Mouse (Mus musculus) heart, embryonic 15.5 days (tissue): ENCODE data around the gene Zfp184. TPM values are rescaled to one million over a fixed set of nuclear protein-coding genes. Genes with fewer than 3 reads are reported as not detected.
A peak's percentile ranks its signal among the peaks of the same experiment; 100 is the strongest.

Experiments used
- ATAC-seq: fragments of 200-750 bp; cut with Nextera tagmentation; replicated peaks from 2 replicates; pipeline ENCODE4 v1.8.0; 2017; ENCODE audit warnings: low read depth, moderate TSS enrichment; ENCODE audit not compliant: insufficient number of reproducible peaks, insufficient read depth, low FRiP score
- H3K27ac ChIP-seq: fragments of 300-500 bp; sonication (generic); 2 replicates; pipeline ENCODE4 v1.5.1; 2015; ENCODE audit warnings: mild to moderate bottlenecking, inconsistent platforms
- H3K27me3 ChIP-seq: fragments of 300-500 bp; sonication (generic); 2 replicates; pipeline ENCODE4 v1.6.1; 2015; ENCODE audit warnings: inconsistent platforms
- H3K36me3 ChIP-seq: fragments of 300-500 bp; sonication (generic); 2 replicates; pipeline ENCODE4 v1.6.1; 2015; ENCODE audit warnings: mild to moderate bottlenecking, inconsistent platforms
- H3K4me1 ChIP-seq: fragments of 300-500 bp; sonication (generic); replicated peaks from 2 replicates; pipeline ENCODE4 v1.6.1; 2015; ENCODE audit warnings: inconsistent platforms
- H3K4me2 ChIP-seq: fragments of 300-500 bp; sonication (generic); 2 replicates; pipeline ENCODE4 v1.6.1; 2015; ENCODE audit warnings: inconsistent platforms, mild to moderate bottlenecking, moderate library complexity
- H3K4me3 ChIP-seq: fragments of 300-500 bp; sonication (generic); 2 replicates; pipeline ENCODE4 v1.5.1; 2015; ENCODE audit warnings: mild to moderate bottlenecking, inconsistent platforms
- H3K9ac ChIP-seq: fragments of 300-500 bp; sonication (generic); 2 replicates; pipeline ENCODE4 v1.6.1; 2015; ENCODE audit warnings: mild to moderate bottlenecking, inconsistent platforms
- H3K9me3 ChIP-seq: fragments of 300-500 bp; sonication (generic); replicated peaks from 2 replicates; pipeline ENCODE4 v1.6.1; 2016; ENCODE audit warnings: inconsistent platforms
- WGBS: fragments of 180-500 bp; shearing (Covaris S2); methylation state at CpG from one replicate; pipeline ENCODE4 v1.1.7; 2015; ENCODE audit warnings: mixed read lengths; 5-methylcytosine and 5-hydroxymethylcytosine counted together
- polyA plus RNA-seq: library from polyadenylated mRNA; unstranded; fragments of >200 nt; fragmentation: Nextera tagmentation; extraction: Ambion mirVana; gene quantifications from 2 replicates; pipeline ENCODE4 v1.2.1, GENCODE M21; 2015

The Zfp184 gene
- polyA plus RNA-seq, 1 experiment from 2014 or later = 3.8 TPM

DNA sequence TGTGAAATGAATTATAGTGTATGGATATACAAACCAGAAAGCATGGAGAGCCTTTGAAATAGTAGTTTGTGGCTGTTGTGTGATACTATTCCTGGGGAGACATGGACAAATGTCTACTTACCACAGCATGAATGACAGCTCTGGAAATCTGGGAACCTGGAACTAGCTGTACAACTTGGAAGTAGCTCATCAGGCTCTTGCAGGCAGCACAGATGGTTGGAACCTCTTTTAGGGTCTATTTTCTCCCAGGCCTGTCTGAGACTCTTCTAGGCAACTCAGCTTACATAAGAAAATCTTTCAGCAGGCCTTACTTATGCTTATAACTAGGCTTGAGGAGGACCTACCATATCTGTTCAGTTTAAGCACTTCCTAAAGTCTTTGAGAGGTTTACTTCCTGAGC, 21.5 kb upstream of the Zfp184 start:
- H3K27me3 ChIP-seq = no peaks in the 10 kb centered on the region
- no peak overlapping the region for H3K4me2 ChIP-seq
- H3K36me3 ChIP-seq = no peaks in the 10 kb centered on the region
- H3K27ac ChIP-seq = no peak overlapping the region
- no peak overlapping the region for H3K4me3 ChIP-seq
- peaks cover 2% of the 10 kb centered on the region; the same call in 1 of the 2 replicates for H3K4me1 ChIP-seq
- no peak for ATAC-seq
- no peaks in the 10 kb centered on the region for H3K9me3 ChIP-seq
- no peak overlapping the region for H3K9ac ChIP-seq

DNA sequence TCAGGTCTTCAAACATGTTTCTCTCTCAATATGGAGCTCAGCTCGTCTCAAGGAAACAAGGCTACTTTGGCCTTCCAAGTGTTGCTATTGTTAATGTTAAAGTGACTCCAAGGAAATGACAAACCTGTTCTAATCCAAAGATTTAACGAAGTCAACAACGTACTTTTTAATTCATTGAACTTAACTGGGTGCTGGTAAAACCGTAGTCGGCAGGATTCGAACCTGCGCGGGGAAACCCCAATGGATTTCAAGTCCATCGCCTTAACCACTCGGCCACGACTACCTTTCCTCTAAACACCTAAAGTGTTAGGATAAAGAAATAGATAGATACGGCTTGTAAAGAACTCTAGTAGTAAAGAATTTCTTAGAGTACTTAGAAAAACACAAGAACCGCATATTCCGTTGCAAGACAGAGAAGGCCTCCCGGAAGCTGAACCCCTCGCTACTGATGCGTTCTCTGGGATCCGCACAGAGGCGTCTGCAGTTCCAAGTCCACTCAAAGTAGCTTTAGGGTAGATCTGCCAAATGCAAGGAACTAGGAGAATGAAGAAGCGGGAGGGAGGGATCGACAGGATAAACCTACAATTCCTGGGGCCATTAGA, 20.1 kb upstream of the Zfp184 start:
- no peaks in the 10 kb centered on the region for H3K9me3 ChIP-seq
- H3K27me3 ChIP-seq = no peaks in the 10 kb centered on the region
- ATAC-seq = no peak
- no peaks in the 10 kb centered on the region for H3K36me3 ChIP-seq
- 0 out of 2 replicates have a peak, but pooled peaks cover 2% of the 10 kb centered on the region for H3K4me1 ChIP-seq
- H3K4me3 ChIP-seq = peak overlapping the region; percentile 13; the same call in 1 of the 2 replicates
- no peak overlapping the region for H3K9ac ChIP-seq
- H3K27ac ChIP-seq = no peak overlapping the region
- H3K4me2 ChIP-seq = peak overlapping the region; percentile 19; the same call in 1 of the 2 replicates
- 13% methylated on average over 21 of the region's 21 CpGs for WGBS

DNA sequence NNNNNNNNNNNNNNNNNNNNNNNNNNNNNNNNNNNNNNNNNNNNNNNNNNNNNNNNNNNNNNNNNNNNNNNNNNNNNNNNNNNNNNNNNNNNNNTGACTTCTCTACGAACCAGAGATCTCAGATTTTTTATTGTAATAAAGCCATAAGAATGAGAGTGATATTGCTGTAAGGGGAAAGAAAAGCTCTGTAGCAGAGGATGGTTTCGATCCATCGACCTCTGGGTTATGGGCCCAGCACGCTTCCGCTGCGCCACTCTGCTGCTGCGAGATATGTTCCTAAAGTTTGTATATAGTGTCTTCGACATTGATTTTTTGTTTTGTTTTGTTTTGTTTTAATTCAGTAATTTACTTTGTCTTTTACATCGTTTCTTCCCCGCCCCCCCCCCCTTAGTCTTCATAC, 13.9 kb upstream of the Zfp184 start:
- ATAC-seq = no peak
- H3K9me3 ChIP-seq = no peaks in the 10 kb centered on the region
- 0 out of 2 replicates have a peak, but pooled peaks cover 2% of the 10 kb centered on the region for H3K4me1 ChIP-seq
- no peak overlapping the region for H3K9ac ChIP-seq
- 26% methylated on average over 10 of the region's 10 CpGs for WGBS
- no peak overlapping the region for H3K4me2 ChIP-seq
- no peak overlapping the region for H3K27ac ChIP-seq
- no peak overlapping the region for H3K4me3 ChIP-seq
- no peaks in the 10 kb centered on the region for H3K36me3 ChIP-seq
- H3K27me3 ChIP-seq = no peaks in the 10 kb centered on the region

DNA sequence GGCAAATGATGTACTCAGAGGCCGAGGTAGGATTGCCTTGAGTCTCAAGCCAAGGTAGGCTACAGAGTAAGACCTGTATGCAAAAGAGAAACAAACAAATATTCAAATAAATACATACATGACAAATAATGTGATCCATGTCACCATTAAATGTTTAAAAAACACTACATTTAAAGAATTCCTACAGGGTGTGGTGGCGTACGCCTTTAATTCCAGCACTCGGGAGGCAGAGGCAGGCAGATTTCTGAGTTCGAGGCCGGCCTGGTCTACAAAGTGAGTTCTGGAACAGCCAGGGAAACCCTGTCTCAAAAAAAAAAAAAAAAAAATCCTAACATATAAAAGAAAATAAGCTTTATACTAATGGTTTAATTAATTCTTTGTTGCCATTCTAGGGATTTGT, 13.2 kb upstream of the Zfp184 start:
- Histone ChIP-seq H3K9me3 (no peaks in the 10 kb centered on the region), H3K4me1 (0 out of 2 replicates have a peak, but pooled peaks cover 2% of the 10 kb centered on the region), H3K4me2 (no peak overlapping the region), H3K9ac (no peak overlapping the region), H3K27me3 (no peaks in the 10 kb centered on the region), H3K27ac (no peak overlapping the region), H3K4me3 (no peak overlapping the region), H3K36me3 (no peaks in the 10 kb centered on the region)
- ATAC-seq = no peak
- WGBS = 59% methylated on average over 6 of the region's 6 CpGs

DNA sequence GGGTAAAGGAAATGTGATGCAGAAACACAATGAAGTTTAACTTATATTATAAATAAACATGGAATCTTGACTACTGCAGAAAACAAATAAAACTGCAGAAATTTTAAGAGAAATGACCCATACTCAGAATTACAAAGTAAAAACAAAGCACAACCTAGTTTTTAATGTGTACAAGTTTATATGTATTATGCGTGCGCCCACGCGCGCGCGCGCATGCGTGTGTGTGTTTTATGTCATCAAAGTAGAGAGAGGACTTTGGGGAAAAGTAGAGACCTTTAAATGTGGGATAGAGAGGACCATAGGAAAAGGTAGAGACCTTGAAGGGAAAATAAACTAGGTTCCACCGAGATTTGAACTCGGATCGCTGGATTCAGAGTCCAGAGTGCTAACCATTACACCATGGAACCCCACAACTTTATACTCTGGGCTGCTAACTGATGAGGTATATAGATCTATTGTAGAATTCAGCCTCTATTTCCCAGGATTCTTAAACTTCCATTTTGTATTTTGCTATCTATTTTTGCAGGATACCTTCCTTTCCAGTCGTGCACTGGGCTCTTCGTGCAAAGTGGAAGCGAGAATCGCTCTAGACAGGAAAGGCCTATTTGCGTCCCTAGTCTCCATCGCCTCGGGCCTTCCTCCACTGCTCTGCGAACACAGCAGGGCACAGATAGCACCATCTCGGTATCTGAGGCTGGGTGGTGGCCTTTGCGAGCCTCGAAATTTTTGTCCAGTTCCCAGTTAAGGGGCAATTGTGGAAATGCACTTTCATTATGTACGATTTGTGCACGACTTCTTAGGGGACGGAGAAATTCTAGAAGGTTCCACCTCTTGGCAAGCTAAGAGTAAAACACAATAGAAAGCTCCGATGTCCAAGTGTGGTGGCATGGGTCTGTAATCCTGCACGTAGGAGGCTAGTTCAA, 11.0 kb upstream of the Zfp184 start:
- H3K27ac ChIP-seq = no peak overlapping the region

DNA sequence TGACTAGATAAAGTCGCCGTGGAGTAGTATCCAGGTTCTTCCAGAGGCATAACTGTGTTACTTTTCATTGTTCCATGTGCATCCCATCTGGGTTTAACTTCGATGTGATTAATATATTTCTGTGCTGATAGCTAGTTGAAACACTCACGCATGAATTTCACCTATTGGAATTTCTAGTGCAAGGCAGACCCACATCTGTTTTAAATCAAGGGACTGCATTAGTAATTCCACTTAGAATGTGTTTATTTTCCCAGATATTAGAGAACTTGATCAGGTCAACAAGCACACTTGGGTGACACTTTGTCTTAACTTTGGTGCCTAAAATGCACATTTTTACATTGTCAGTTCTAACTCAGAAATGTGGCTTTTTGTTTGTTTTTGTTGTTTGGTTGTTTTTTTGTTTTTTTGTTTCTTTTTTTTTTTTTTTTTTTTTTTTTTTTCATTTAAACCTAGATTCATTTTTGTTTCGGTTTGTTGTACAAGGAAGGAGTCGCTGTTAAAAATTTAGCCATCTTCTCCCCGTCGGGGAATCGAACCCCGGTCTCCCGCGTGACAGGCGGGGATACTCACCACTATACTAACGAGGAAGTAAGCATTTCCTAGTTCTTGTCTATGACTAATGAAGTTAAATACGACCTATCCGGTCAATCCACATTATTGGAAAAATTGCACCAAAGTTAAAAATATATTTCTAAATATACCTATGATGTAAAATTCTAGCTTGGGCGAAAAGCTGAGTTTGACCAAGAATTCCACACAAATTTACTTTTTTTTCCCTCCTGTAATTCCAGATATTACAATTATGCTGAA, 9.7 kb upstream of the Zfp184 start:
- Histone ChIP-seq H3K9ac (no peak overlapping the region), H3K27me3 (no peaks in the 10 kb centered on the region), H3K4me1 (0 out of 2 replicates have a peak, but pooled peaks cover 2% of the 10 kb centered on the region), H3K27ac (no peak overlapping the region), H3K4me2 (no peak overlapping the region; the same call in 1 of the 2 replicates), H3K36me3 (no peaks in the 10 kb centered on the region), H3K9me3 (no peaks in the 10 kb centered on the region), H3K4me3 (no peak overlapping the region)
- WGBS = 15% methylated on average over 17 of the region's 17 CpGs
- ATAC-seq = no peak

More for the DNA sequence above, 11.0 kb upstream of the Zfp184 start:
- H3K9ac ChIP-seq = no peak overlapping the region
- H3K4me2 ChIP-seq = peak overlapping the region; percentile 42
- peak overlapping the region; percentile 21; the same call in 1 of the 2 replicates for H3K4me3 ChIP-seq
- H3K27me3 ChIP-seq = no peaks in the 10 kb centered on the region
- no peaks in the 10 kb centered on the region for H3K9me3 ChIP-seq
- 0 out of 2 replicates have a peak, but pooled peaks cover 2% of the 10 kb centered on the region for H3K4me1 ChIP-seq
- no peaks in the 10 kb centered on the region for H3K36me3 ChIP-seq
- no peak for ATAC-seq
- WGBS = 15% methylated on average over 28 of the region's 28 CpGs

DNA sequence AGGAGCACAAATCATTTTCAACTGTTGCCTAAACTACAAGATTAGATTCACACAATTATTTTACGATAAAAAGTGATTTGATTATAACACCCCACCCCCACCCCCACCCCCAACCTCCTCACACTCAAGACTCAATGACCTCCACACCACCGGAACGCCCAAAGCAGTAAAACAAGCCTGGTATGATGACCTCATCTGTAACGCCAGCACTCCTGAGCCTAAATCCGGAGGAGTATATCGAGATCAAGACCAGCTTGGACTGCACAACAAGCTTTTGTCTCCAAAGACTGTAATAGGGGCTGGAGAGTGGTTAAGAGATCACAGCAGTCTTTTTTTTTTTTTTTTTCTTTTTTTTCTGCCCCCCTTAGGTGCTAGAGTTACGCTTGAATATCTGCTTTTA, 9.1 kb upstream of the Zfp184 start:
- ATAC-seq = no peak
- H3K4me2 ChIP-seq = peak overlapping the region; percentile 44
- H3K9ac ChIP-seq = no peak overlapping the region
- no peak overlapping the region for H3K27ac ChIP-seq
- H3K9me3 ChIP-seq = no peaks in the 10 kb centered on the region
- 0 out of 2 replicates have a peak, but pooled peaks cover 2% of the 10 kb centered on the region for H3K4me1 ChIP-seq
- WGBS = 7% methylated on average over 7 of the region's 7 CpGs
- peak overlapping the region; percentile 26; the same call in 1 of the 2 replicates for H3K4me3 ChIP-seq
- H3K27me3 ChIP-seq = no peaks in the 10 kb centered on the region
- H3K36me3 ChIP-seq = no peaks in the 10 kb centered on the region

DNA sequence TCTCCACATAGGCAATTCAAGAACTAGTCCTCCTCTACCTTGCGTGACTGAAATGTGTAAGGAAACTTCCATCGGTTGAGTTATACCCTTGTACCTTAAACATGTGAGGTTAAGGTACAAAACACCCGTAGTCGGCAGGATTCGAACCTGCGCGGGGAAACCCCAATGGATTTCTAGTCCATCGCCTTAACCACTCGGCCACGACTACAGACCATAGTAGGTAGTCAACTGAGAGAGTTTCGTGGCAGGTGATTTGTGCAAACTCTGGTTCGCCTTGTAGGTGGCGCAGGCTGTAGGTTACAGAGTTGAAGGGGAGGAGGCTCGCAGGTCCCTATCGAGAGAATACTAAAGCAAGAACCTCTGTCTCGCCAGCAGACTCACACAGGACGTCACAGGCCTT, 7.9 kb upstream of the Zfp184 start:
- Histone ChIP-seq H3K27me3 (no peaks in the 10 kb centered on the region), H3K9me3 (no peaks in the 10 kb centered on the region), H3K4me3 (peak overlapping the region; percentile 34), H3K4me1 (peaks cover 5% of the 10 kb centered on the region), H3K9ac (no peak overlapping the region), H3K27ac (no peak overlapping the region), H3K36me3 (no peaks in the 10 kb centered on the region), H3K4me2 (peak overlapping the region; percentile 44)
- ATAC-seq = no peak; the same call in 1 of the 2 replicates
- WGBS = 6% methylated on average over 17 of the region's 17 CpGs

DNA sequence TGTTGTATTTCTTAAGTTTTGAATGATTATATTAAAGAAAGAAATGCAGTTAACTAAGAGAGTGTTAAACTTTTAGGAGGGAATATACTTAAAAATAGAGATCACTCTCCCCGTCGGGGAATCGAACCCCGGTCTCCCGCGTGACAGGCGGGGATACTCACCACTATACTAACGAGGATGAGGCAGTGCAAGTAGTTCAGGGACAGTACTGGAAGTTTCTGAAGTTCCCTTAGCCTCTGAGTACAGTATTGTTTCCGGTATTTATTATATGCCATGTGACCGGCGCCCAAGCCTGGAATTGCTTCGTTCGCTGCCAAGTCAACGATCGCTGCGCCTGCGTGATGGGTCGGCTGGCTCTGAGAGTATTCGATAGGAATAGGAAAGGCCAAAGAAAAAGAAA, 4.7 kb upstream of the Zfp184 start:
- Histone ChIP-seq H3K9ac (peak overlapping the region; percentile 35), H3K27me3 (no peaks in the 10 kb centered on the region), H3K36me3 (no peaks in the 10 kb centered on the region), H3K4me3 (peak overlapping the region; percentile 54), H3K4me1 (peaks cover 5% of the 10 kb centered on the region), H3K27ac (peak overlapping the region; percentile 65), H3K4me2 (peak overlapping the region; percentile 75), H3K9me3 (no peaks in the 10 kb centered on the region)
- ATAC-seq = peak; percentile 81
- under 1% methylated on average over 19 of the region's 19 CpGs for WGBS

DNA sequence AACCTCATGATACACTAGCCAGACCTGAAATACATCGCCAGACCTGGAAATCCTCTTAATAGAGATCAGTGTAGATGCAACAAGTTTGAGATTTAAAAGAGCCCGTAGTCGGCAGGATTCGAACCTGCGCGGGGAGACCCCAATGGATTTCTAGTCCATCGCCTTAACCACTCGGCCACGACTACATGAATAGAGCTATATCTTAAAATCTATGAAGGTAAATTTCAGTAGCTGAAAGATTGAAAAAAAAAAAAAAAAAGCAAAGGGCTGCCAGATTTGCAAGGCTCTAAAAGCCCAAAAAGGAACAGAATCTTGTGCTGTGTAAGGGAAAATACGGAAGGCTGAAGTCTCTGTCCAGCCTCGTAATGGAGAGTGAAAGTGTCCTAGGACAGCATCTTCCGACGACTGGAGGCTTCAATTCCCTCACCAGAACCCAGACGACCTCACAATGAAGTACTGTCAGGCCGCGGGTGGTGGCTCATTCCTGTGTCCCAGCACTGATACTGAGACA, 4.0 kb upstream of the Zfp184 start:
- H3K9ac ChIP-seq = peak overlapping the region; percentile 54
- H3K4me1 ChIP-seq = peaks cover 6% of the 10 kb centered on the region
- peak overlapping the region; percentile 75 for H3K4me2 ChIP-seq
- H3K27me3 ChIP-seq = no peaks in the 10 kb centered on the region
- peak overlapping the region; percentile 65 for H3K27ac ChIP-seq
- H3K36me3 ChIP-seq = no peaks in the 10 kb centered on the region
- peak overlapping the region; percentile 54 for H3K4me3 ChIP-seq
- no peak for ATAC-seq
- WGBS = under 1% methylated on average over 16 of the region's 16 CpGs
- H3K9me3 ChIP-seq = no peaks in the 10 kb centered on the region

DNA sequence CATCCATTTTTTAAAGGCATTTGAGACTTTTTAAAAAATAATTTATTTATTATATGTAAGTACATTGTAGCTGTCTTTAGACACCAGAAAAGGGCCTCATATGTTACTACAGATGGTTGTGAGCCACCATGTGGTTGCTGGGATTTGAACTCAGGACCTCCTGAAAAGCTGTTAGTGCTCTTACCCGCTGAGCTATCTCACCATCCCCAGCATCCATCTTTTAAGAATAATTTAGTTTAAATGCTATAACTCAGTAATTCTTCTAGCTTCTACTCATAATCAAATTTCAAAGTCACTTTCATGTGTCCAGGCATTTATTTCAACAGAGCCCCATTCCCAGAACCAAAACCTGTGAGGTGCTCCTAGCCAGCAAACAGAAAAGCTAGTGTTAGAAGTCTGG, 1.2 kb upstream of the Zfp184 start:
- no peaks in the 10 kb centered on the region for H3K27me3 ChIP-seq
- H3K9ac ChIP-seq = no peak overlapping the region
- H3K36me3 ChIP-seq = no peaks in the 10 kb centered on the region
- no peak overlapping the region for H3K4me3 ChIP-seq
- H3K27ac ChIP-seq = no peak overlapping the region
- no peaks in the 10 kb centered on the region for H3K9me3 ChIP-seq
- peaks cover 8% of the 10 kb centered on the region for H3K4me1 ChIP-seq
- no peak overlapping the region for H3K4me2 ChIP-seq
- ATAC-seq = no peak
- 79% methylated on average over 1 of the region's 1 CpGs for WGBS
